Mouse (Mus musculus) left cerebral cortex, postnatal 36 days (tissue): ENCODE measurements at regions not wholly inside any gene's neighbourhood (a gene's known extent, or its start where the extent isn't known, plus 50 kb on each side); places are given as distances from the start of the nearest gene placed in this dataset.

Experiments used
- DNase-seq, 2 experiments: peaks; one replicate each; pipeline ENCODE4 v3.0.0; 2021 to 2022; ENCODE audit warnings: low spot score in 2 of 2, mixed read lengths in 1 of 2
- intact Hi-C: fragments of 180-260 bp; cut with DNase I; formaldehyde crosslinking; loops from one replicate; pipeline ENCODE4 v1.15.1; 2025

GRCm38 (mm10) chr12:6211266-6211665 is 835.8 kb upstream of the Klhl29 start:
- peak; percentile 71 to 76 for DNase-seq

GRCm38 (mm10) chr12:6189232-6189631 is 813.8 kb upstream of the Klhl29 start:
- intact Hi-C loops, result no loop called here
- DNase-seq, result no peak

More at GRCm38 (mm10) chr12:6211266-6211665, 835.8 kb upstream of the Klhl29 start:
- intact Hi-C loops, result no loop called here

- intact Hi-C loops, result no loop called here
- no peak for DNase-seq
Observed at GRCm38 (mm10) chr12:6168795-6169194, 793.3 kb upstream of the Klhl29 start.

- intact Hi-C loops, result no loop called here
- no peak for DNase-seq
Observed at GRCm38 (mm10) chr12:6154287-6154686, 778.8 kb upstream of the Klhl29 start.

- no peak for DNase-seq
- intact Hi-C loops, result no loop called here
Observed at GRCm38 (mm10) chr12:6151476-6151875, 776.0 kb upstream of the Klhl29 start.

- intact Hi-C loops, result no loop called here
- DNase-seq, result no peak
Observed at GRCm38 (mm10) chr12:6132451-6132850, 757.0 kb upstream of the Klhl29 start.

- intact Hi-C loops, result no loop called here
Observed at GRCm38 (mm10) chr12:6119557-6119956, 744.1 kb upstream of the Klhl29 start.

GRCm38 (mm10) chr12:6115254-6115653 is 739.8 kb upstream of the Klhl29 start:
- DNase-seq, result no peak
- intact Hi-C loops, result no loop called here

More at GRCm38 (mm10) chr12:6119557-6119956, 744.1 kb upstream of the Klhl29 start:
- no peak for DNase-seq

- no peak for DNase-seq
- intact Hi-C loops, result no loop called here
Observed at GRCm38 (mm10) chr12:6097295-6097694, 721.8 kb upstream of the Klhl29 start.

- intact Hi-C loops, result no loop called here
- no peak for DNase-seq
Observed at GRCm38 (mm10) chr12:6087627-6088350, 712.3 kb upstream of the Klhl29 start.

GRCm38 (mm10) chr12:6087071-6087470 is 711.6 kb upstream of the Klhl29 start:
- intact Hi-C loops, result no loop called here
- DNase-seq, result no peak

- intact Hi-C loops, result no loop called here
Observed at GRCm38 (mm10) chr12:6046866-6047689, 671.6 kb upstream of the Klhl29 start.

GRCm38 (mm10) chr12:6046110-6046509 is 670.6 kb upstream of the Klhl29 start:
- DNase-seq, result no peak
- intact Hi-C loops, result no loop called here

More at GRCm38 (mm10) chr12:6046866-6047689, 671.6 kb upstream of the Klhl29 start:
- DNase-seq, result peak in 1 of 2 experiments; percentile 6

GRCm38 (mm10) chr12:6042326-6042725 is 666.8 kb upstream of the Klhl29 start:
- no peak for DNase-seq

GRCm38 (mm10) chr12:6024111-6024510 is 648.6 kb upstream of the Klhl29 start:
- DNase-seq, result no peak
- intact Hi-C loops, result no loop called here

More at GRCm38 (mm10) chr12:6042326-6042725, 666.8 kb upstream of the Klhl29 start:
- intact Hi-C loops, result no loop called here

- intact Hi-C loops, result no loop called here
- no peak for DNase-seq
Observed at GRCm38 (mm10) chr12:6022490-6022889, 647.0 kb upstream of the Klhl29 start.

GRCm38 (mm10) chr12:6000961-6001360 is 625.5 kb upstream of the Klhl29 start:
- no peak for DNase-seq
- intact Hi-C loops, result no loop called here

GRCm38 (mm10) chr12:5997366-5997765 is 621.9 kb upstream of the Klhl29 start:
- intact Hi-C loops, result no loop called here
- DNase-seq, result no peak

- intact Hi-C loops, result no loop called here
- DNase-seq, result no peak
Observed at GRCm38 (mm10) chr12:5996672-5997071, 621.2 kb upstream of the Klhl29 start.

- DNase-seq, result no peak
Observed at GRCm38 (mm10) chr12:5983937-5984610, 608.6 kb upstream of the Klhl29 start.

More at GRCm38 (mm10) chr12:5983937-5984610, 608.6 kb upstream of the Klhl29 start:
- intact Hi-C loops, result no loop called here
